Mouse (Mus musculus) forebrain, postnatal 0 days (tissue): ENCODE results near the gene Ntrk3. TPM values are rescaled to one million over a fixed set of nuclear protein-coding genes. Genes with fewer than 3 reads are reported as not detected.

Experiments used
- ATAC-seq: fragments of 200-750 bp; cut with Nextera tagmentation; 2 replicates; pipeline ENCODE4 v1.8.0; 2017; ENCODE audit warnings: mild to moderate bottlenecking, moderate library complexity
- DNase-seq: peaks from one replicate; pipeline ENCODE4 v3.0.0-alpha.2; 2015
- H3K27ac ChIP-seq: fragments of 300-500 bp; sonication (generic); 2 replicates; pipeline ENCODE4 v1.5.1; 2014; ENCODE audit warnings: low read depth, mild to moderate bottlenecking, antibody characterized with exemption, low read length, moderate library complexity, mixed read lengths
- H3K27me3 ChIP-seq: fragments of 300-500 bp; sonication (generic); 2 replicates; pipeline ENCODE4 v1.6.1; 2014; ENCODE audit warnings: mild to moderate bottlenecking, low read length, mixed read lengths; ENCODE audit not compliant: insufficient read depth
- H3K36me3 ChIP-seq: fragments of 300-500 bp; sonication (generic); 2 replicates; pipeline ENCODE4 v1.6.1; 2014; ENCODE audit warnings: mild to moderate bottlenecking, moderate library complexity; ENCODE audit not compliant: insufficient read depth
- H3K4me1 ChIP-seq: fragments of 300-500 bp; sonication (generic); 2 replicates; pipeline ENCODE4 v1.6.1; 2014; ENCODE audit warnings: antibody characterized with exemption; ENCODE audit not compliant: insufficient read depth
- H3K4me2 ChIP-seq: fragments of 300-500 bp; sonication (generic); 2 replicates; pipeline ENCODE4 v1.6.1; 2014; ENCODE audit warnings: low read depth, mild to moderate bottlenecking, moderate library complexity
- H3K4me3 ChIP-seq: fragments of 300-500 bp; sonication (generic); 2 replicates; pipeline ENCODE4 v1.5.1; 2014; ENCODE audit warnings: low read depth, low read length, mixed read lengths
- H3K9ac ChIP-seq: fragments of 300-500 bp; sonication (generic); 2 replicates; pipeline ENCODE4 v1.6.1; 2014; ENCODE audit warnings: mild to moderate bottlenecking
- H3K9me3 ChIP-seq: fragments of 300-500 bp; sonication (generic); 2 replicates; pipeline ENCODE4 v1.6.1; 2016; ENCODE audit warnings: low read length
- CTCF ChIP-seq: sonication (generic); IDR thresholded peaks from 2 replicates; pipeline ENCODE4 v1.5.1; 2016; ENCODE audit warnings: antibody characterized with exemption, control low read depth, low read depth
- WGBS: fragments of 180-500 bp; shearing (Covaris S2); extraction: QIAGEN DNeasy Blood & Tissue Kit; methylation state at CpG from one replicate; pipeline ENCODE4 v1.1.7; 2014; 5-methylcytosine and 5-hydroxymethylcytosine counted together
- polyA plus RNA-seq: library from polyadenylated mRNA; unstranded; fragments of >200 nt; fragmentation: Nextera tagmentation; extraction: Ambion mirVana; gene quantifications from 2 replicates; pipeline ENCODE4 v1.2.1, GENCODE M21; 2015
- total RNA-seq: library from RNA; depleted of rRNA; stranded (reverse); fragments of >200 nt; gene quantifications from 2 replicates; pipeline ENCODE4 v1.2.3, GENCODE M21; 2014

Gene Ntrk3
- total and polyA plus RNA-seq, 2 experiments from 2014 or later = 28.5 to 90.1 TPM

- DNase-seq = no peak
- Histone ChIP-seq H3K4me3 (no peak overlapping the region), H3K27ac (no peak overlapping the region), H3K9ac (no peak overlapping the region), H3K9me3 (no peaks in the 10 kb centered on the region), H3K4me1 (0 out of 2 replicates have a peak, but pooled peaks cover 5% of the 10 kb centered on the region), H3K27me3 (no peaks in the 10 kb centered on the region), H3K36me3 (no peaks in the 10 kb centered on the region), H3K4me2 (no peak overlapping the region)
- no peak for TF ChIP-seq CTCF
- WGBS = 91% methylated on average over 4 of the region's 4 CpGs
- ATAC-seq = no peak
Measured at GRCm38 (mm10) chr7:78752961-78753360, 15.1 kb upstream of the Ntrk3 start.

GRCm38 (mm10) chr7:78743731-78744385 lies 6.0 kb upstream of the Ntrk3 start:
- no peaks in the 10 kb centered on the region for H3K4me1 ChIP-seq
- ATAC-seq = no peak
- H3K4me3 ChIP-seq = no peak overlapping the region
- H3K36me3 ChIP-seq = no peaks in the 10 kb centered on the region
- 84% methylated on average over 5 of the region's 5 CpGs for WGBS
- no peak overlapping the region for H3K27ac ChIP-seq
- H3K4me2 ChIP-seq = no peak overlapping the region
- H3K27me3 ChIP-seq = no peaks in the 10 kb centered on the region
- TF ChIP-seq CTCF = no peak
- no peak overlapping the region for H3K9ac ChIP-seq
- no peak for DNase-seq
- H3K9me3 ChIP-seq = no peaks in the 10 kb centered on the region

GRCm38 (mm10) chr7:78739351-78740000 lies 1.7 kb upstream of the Ntrk3 start:
- DNase-seq = no peak
- WGBS = 78% methylated on average over 8 of the region's 8 CpGs
- Histone ChIP-seq H3K36me3 (no peaks in the 10 kb centered on the region), H3K27ac (no peak overlapping the region), H3K4me1 (no peaks in the 10 kb centered on the region), H3K4me3 (no peak overlapping the region), H3K27me3 (no peaks in the 10 kb centered on the region), H3K9me3 (no peaks in the 10 kb centered on the region), H3K4me2 (no peak overlapping the region), H3K9ac (no peak overlapping the region)
- no peak for TF ChIP-seq CTCF
- no peak for ATAC-seq

- H3K4me2 ChIP-seq = no peak overlapping the region
- H3K4me3 ChIP-seq = no peak overlapping the region
- no peaks in the 10 kb centered on the region for H3K36me3 ChIP-seq
- no peak overlapping the region for H3K27ac ChIP-seq
- DNase-seq (no peak), ATAC-seq (no peak)
- no peak for TF ChIP-seq CTCF
- no peaks in the 10 kb centered on the region for H3K9me3 ChIP-seq
- WGBS = 93% methylated on average over 6 of the region's 6 CpGs
- H3K9ac ChIP-seq = no peak overlapping the region
- H3K4me1 ChIP-seq = no peaks in the 10 kb centered on the region
- no peaks in the 10 kb centered on the region for H3K27me3 ChIP-seq
Measured at GRCm38 (mm10) chr7:78737196-78737595, 616 bp downstream of the Ntrk3 start.

DNA sequence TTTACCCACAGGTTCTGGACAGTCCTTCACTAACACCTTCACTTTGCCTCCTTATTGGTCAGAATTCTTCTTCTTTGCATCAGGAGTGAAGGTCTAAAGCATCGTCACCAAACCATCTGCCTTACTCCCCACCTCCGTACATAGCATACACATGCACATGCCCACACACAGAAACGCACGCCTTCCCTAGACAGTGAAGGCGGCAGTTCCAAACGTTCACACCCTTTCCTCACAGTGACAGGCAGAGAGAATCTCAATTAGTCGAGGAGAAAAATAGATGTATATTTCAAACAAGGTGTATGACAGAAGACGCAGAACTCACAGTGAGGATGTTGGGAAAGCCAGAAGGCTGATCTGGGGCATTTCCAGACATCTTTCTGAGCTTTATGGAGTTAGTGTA lies 6.4 kb downstream of the Ntrk3 start:
- no peaks in the 10 kb centered on the region for H3K4me1 ChIP-seq
- H3K36me3 ChIP-seq = no peaks in the 10 kb centered on the region
- TF ChIP-seq CTCF = no peak
- WGBS = 68% methylated on average over 8 of the region's 8 CpGs
- DNase-seq = no peak
- H3K4me3 ChIP-seq = no peak overlapping the region
- H3K27me3 ChIP-seq = no peaks in the 10 kb centered on the region
- no peak overlapping the region for H3K4me2 ChIP-seq
- ATAC-seq = no peak
- no peaks in the 10 kb centered on the region for H3K9me3 ChIP-seq
- no peak overlapping the region for H3K9ac ChIP-seq
- no peak overlapping the region for H3K27ac ChIP-seq

GRCm38 (mm10) chr7:78724591-78724990 lies 13.2 kb downstream of the Ntrk3 start:
- H3K4me1 ChIP-seq = peaks cover 5% of the 10 kb centered on the region; the same call in 1 of the 2 replicates
- no peaks in the 10 kb centered on the region for H3K36me3 ChIP-seq
- no peaks in the 10 kb centered on the region for H3K27me3 ChIP-seq
- H3K4me2 ChIP-seq = no peak overlapping the region
- 68% methylated on average over 4 of the region's 4 CpGs for WGBS
- H3K27ac ChIP-seq = no peak overlapping the region
- DNase-seq (no peak), ATAC-seq (no peak)
- no peaks in the 10 kb centered on the region for H3K9me3 ChIP-seq
- no peak overlapping the region for H3K4me3 ChIP-seq
- H3K9ac ChIP-seq = no peak overlapping the region
- TF ChIP-seq CTCF = no peak

DNA sequence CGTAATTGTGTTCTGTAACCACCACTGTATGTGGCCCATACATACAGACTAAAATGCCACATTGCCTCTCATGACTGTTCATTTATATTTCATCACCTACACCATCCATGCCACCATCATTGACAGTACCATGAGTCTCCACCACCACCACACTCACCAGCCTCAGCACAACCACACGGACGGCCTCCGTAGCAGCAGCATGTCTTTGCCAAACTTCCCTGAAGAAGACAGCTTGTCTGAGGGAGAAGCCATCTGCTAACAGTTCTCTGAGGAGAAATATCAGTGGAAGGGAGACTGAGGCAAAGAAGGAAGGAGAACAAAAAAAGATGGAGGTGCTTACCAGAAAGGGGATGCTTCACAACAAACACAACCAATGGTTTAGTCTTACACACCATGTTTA lies 15.8 kb downstream of the Ntrk3 start:
- Histone ChIP-seq H3K9ac (no peak overlapping the region), H3K27me3 (no peaks in the 10 kb centered on the region), H3K4me3 (no peak overlapping the region), H3K4me2 (no peak overlapping the region), H3K27ac (no peak overlapping the region), H3K36me3 (no peaks in the 10 kb centered on the region), H3K4me1 (peaks cover 17% of the 10 kb centered on the region; the same call in 1 of the 2 replicates), H3K9me3 (no peaks in the 10 kb centered on the region)
- DNase-seq = no peak
- no peak for ATAC-seq
- WGBS = 77% methylated on average over 4 of the region's 4 CpGs
- TF ChIP-seq CTCF = no peak
